Mouse (Mus musculus): ENCODE data around the gene Macf1. TPM values are rescaled to one million over a fixed set of nuclear protein-coding genes. Genes with fewer than 3 reads are reported as not detected.

Macf1 gene
- polyA plus RNA-seq, 1 experiment from 2014 or later: 61.5 TPM

DNA sequence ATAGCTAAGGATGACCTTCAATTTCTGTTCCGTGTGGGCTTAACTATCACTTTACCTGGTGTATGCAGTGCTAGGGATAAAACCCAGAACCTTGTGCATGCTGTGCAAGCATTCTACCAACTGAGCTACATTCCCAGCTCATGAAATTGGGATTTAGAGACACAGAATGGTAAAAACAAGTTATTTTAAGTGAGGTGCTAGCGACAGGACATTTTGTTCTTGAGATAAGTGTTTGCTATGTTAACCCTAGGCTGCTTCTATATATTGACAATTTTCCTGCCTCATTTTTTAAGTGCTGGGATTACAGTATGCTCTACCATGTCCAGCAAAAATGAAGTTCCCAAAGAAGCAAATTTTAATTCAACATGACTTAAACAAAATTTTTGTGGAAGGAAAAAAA, 267.3 kb downstream of the Macf1 start:
- ATAC-seq (ENCODE audit: insufficient number of reproducible peaks, insufficient read depth, low FRiP score, low TSS enrichment, low read depth): no peak
- Histone ChIP-seq H3K36me3 (no peaks in the 10 kb centered on the region), H3K27me3 (no peaks in the 10 kb centered on the region), H3K4me2 (no peak overlapping the region), H3K4me3 (replicated peaks) (no peak overlapping the region), H3K9ac (replicated peaks) (no peak overlapping the region), H3K27ac (no peak overlapping the region), H3K4me1 (replicated peaks) (peaks cover 21% of the 10 kb centered on the region), H3K9me3 (no peaks in the 10 kb centered on the region)
- 90% methylated on average over 2 of the region's 2 CpGs for WGBS

DNA sequence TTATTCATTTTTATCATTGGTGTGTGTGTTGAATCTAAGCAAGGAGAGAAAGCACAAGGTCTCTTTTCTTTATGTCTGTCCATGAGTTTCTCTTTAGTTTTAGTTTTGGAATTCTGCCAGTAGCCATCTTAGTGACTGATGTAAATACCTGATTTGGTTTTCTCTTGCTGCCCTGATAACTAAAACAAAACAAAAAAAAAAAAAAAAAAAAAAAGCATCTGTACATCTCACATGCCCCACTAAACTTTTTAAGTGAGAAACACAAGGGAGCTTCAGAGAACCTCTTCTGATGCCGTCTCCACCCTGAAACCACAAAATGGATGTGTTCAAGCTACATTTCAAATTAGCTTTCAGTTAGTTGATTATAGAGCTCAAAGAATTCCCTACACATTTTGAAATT, 268.6 kb downstream of the Macf1 start:
- Histone ChIP-seq H3K9me3 (no peaks in the 10 kb centered on the region), H3K27me3 (no peaks in the 10 kb centered on the region), H3K27ac (no peak overlapping the region), H3K9ac (replicated peaks) (no peak overlapping the region), H3K4me2 (no peak overlapping the region), H3K36me3 (no peaks in the 10 kb centered on the region), H3K4me3 (replicated peaks) (no peak overlapping the region), H3K4me1 (replicated peaks) (peaks cover 25% of the 10 kb centered on the region)
- no peak for ATAC-seq (ENCODE audit: insufficient number of reproducible peaks, insufficient read depth, low FRiP score, low TSS enrichment, low read depth)
- WGBS: 86% methylated on average over 1 of the region's 1 CpGs

DNA sequence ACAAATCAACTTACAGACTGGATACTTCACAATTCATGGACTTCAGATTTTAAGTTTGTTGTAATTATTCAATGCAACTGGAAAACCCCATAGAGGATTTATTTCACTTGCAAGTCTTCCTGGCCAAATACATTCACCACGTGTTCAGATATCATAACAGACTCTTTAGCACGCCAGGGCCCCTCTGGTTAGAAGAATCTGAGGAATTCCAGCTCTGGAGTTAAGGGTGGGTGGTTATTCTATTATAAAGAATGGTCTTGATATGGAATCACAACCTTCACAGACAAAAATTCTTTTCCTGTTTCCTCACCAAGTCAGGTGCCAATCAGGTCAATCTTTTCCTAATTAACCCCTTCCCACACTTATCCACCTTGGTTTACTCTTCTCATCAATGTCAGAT, 270.3 kb downstream of the Macf1 start:
- H3K9ac ChIP-seq (replicated peaks): no peak overlapping the region
- peaks cover 12% of the 10 kb centered on the region for H3K36me3 ChIP-seq
- 47% methylated on average over 2 of the region's 2 CpGs for WGBS
- ATAC-seq (ENCODE audit: insufficient number of reproducible peaks, insufficient read depth, low FRiP score, low TSS enrichment, low read depth): no peak
- H3K27ac ChIP-seq: 0 out of 2 replicates have a peak overlapping the region, but pooled peaks have one; percentile 7
- peaks cover 40% of the 10 kb centered on the region for H3K4me1 ChIP-seq (replicated peaks)
- H3K27me3 ChIP-seq: no peaks in the 10 kb centered on the region
- no peaks in the 10 kb centered on the region for H3K9me3 ChIP-seq
- no peak overlapping the region for H3K4me3 ChIP-seq (replicated peaks)
- no peak overlapping the region for H3K4me2 ChIP-seq

DNA sequence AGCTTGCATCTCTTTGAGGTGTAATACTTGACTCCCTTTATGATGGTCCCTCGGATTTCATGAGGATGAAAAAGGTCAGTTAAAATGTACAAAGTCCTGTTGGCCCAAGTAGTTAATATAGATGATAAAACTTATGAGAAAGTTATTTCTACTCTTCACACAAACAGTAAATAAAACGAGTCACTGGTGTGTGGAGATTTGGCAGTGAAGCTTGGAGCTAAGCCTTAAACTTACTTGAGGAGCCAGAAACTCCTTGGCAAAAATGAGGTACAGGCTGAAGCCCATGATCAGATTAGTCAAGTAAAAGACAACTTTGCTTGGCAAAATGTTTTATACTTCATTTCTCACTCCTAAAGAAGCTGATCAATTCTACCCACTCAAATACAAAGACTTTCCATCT, 271.2 kb downstream of the Macf1 start:
- H3K4me3 ChIP-seq (replicated peaks): no peak overlapping the region
- H3K27me3 ChIP-seq: no peaks in the 10 kb centered on the region
- peak overlapping the region; percentile 98 for H3K27ac ChIP-seq
- peak overlapping the region; percentile 80 for H3K4me2 ChIP-seq
- no peak for ATAC-seq (ENCODE audit: insufficient number of reproducible peaks, insufficient read depth, low FRiP score, low TSS enrichment, low read depth)
- WGBS: 35% methylated on average over 2 of the region's 2 CpGs
- H3K9ac ChIP-seq (replicated peaks): no peak overlapping the region
- peaks cover 18% of the 10 kb centered on the region for H3K36me3 ChIP-seq
- peaks cover 49% of the 10 kb centered on the region for H3K4me1 ChIP-seq (replicated peaks)
- no peaks in the 10 kb centered on the region for H3K9me3 ChIP-seq

DNA sequence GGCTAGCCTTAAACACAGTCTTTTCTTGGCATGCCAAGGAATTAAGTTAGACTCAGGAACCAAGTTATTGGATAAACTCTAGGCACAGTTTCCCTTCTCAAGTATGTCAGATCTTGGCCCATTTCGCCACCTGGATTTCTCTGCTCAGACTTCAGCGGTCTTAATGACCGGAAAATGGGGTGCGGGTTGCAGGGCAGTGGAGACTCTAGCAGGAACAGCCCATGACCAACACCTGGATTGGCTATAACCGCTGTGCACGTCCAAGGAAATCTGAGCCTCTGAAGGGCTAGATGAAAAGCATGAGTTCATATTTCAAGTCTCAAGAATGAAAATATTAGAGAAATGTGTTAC, 271.7 kb downstream of the Macf1 start:
- H3K4me1 ChIP-seq (replicated peaks): peaks cover 53% of the 10 kb centered on the region
- peaks cover 23% of the 10 kb centered on the region for H3K36me3 ChIP-seq
- H3K4me2 ChIP-seq: peak overlapping the region; percentile 80
- peak overlapping the region; percentile 87 for H3K9ac ChIP-seq (replicated peaks)
- ATAC-seq (ENCODE audit: insufficient number of reproducible peaks, insufficient read depth, low FRiP score, low TSS enrichment, low read depth): peak; percentile 54
- H3K9me3 ChIP-seq: no peaks in the 10 kb centered on the region
- peak overlapping the region; percentile 98 for H3K27ac ChIP-seq
- WGBS: 2% methylated on average over 6 of the region's 6 CpGs
- H3K4me3 ChIP-seq (replicated peaks): peak overlapping the region; percentile 85
- H3K27me3 ChIP-seq: no peaks in the 10 kb centered on the region

DNA sequence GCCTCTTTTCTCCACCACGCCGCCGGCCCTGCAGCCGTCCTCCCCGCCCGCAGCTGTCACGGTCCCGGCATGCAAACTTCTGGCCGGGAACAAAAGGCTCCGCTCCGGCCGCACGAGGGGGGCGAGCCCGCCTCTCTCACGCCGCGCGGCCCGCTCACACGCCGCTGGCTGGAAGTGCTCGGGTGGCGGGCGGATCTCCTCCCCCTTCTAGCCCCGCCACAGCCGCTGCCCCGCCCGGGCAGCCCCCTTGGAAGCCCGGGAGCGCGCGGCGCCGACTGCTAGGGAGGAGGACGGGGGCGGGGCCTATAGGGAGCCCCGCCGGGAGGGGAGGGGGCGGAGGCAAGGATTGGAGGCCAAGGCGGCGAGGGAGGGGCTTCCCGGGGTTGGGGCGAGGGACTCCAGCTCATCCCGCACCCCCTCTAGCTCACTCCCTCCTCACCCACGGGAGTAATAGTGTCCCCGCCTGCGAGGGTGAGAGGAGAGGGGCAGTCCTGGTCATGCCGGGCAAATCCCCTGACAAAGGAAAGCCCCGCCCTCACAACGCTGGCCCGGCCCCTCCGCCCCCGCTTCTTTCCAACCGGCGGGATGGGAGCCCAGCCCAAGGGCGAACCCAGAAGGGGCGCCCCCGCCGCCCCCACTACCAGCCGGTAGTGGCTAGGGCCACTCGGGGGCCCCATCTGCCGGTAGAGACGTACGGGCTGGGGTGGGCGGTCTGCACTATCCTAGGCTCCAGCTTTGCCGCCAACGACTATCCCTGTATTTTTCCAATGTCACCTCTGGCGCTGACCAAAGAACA, 272.2 kb downstream of the Macf1 start:
- H3K27me3 ChIP-seq: no peaks in the 10 kb centered on the region
- H3K4me1 ChIP-seq (replicated peaks): peaks cover 58% of the 10 kb centered on the region
- peaks cover 25% of the 10 kb centered on the region for H3K36me3 ChIP-seq
- peak; percentile 92 for ATAC-seq (ENCODE audit: insufficient number of reproducible peaks, insufficient read depth, low FRiP score, low TSS enrichment, low read depth)
- peak overlapping the region; percentile 98 for H3K27ac ChIP-seq
- peak overlapping the region; percentile 85 for H3K4me3 ChIP-seq (replicated peaks)
- H3K9me3 ChIP-seq: no peaks in the 10 kb centered on the region
- WGBS: under 1% methylated on average over 58 of the region's 69 CpGs
- H3K9ac ChIP-seq (replicated peaks): peak overlapping the region; percentile 87
- H3K4me2 ChIP-seq: peak overlapping the region; percentile 80

DNA sequence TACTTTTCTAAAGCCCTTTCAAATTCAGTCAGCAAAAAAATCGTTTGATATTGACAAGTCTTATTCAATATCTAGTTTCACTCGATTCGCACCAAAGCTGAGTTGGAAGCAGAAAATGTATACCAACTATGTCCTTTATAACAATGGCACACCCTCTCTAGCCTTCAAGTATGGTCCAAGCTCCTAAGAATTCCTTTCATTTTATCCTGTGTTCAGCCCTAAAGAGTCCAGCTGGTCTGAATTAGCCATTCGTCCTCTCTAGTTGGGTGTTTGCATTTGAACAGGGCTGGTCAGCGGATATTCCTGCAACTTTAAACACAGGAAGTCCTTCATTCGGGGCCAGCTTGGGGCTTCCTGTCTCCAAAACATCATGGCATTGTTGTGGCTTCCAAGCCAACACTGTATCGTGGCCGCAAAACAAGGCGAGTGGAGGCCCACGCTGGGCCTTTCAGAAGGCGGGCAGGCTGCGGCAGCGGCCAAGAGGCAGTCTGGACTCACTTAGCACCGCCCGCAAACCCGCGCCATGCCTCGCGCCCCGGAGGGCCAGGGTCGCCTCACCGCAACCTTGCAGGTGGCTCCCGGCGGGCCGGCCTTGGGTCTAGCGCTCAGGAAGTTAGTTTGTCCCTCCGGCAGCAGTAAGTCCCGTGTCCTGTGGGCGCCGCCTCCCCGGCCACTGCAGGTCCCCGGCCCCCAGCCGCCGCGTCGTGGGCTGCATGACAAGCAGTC, 273.0 kb downstream of the Macf1 start:
- H3K9me3 ChIP-seq: no peaks in the 10 kb centered on the region
- peak overlapping the region; percentile 87 for H3K9ac ChIP-seq (replicated peaks)
- H3K36me3 ChIP-seq: peaks cover 25% of the 10 kb centered on the region
- H3K27ac ChIP-seq: peak overlapping the region; percentile 98
- peak overlapping the region; percentile 80 for H3K4me2 ChIP-seq
- WGBS: 3% methylated on average over 36 of the region's 36 CpGs
- ATAC-seq (ENCODE audit: insufficient number of reproducible peaks, insufficient read depth, low FRiP score, low TSS enrichment, low read depth): peak; percentile 30; the same call in 1 of the 2 replicates
- peaks cover 65% of the 10 kb centered on the region for H3K4me1 ChIP-seq (replicated peaks)
- peak overlapping the region; percentile 85 for H3K4me3 ChIP-seq (replicated peaks)
- no peaks in the 10 kb centered on the region for H3K27me3 ChIP-seq

DNA sequence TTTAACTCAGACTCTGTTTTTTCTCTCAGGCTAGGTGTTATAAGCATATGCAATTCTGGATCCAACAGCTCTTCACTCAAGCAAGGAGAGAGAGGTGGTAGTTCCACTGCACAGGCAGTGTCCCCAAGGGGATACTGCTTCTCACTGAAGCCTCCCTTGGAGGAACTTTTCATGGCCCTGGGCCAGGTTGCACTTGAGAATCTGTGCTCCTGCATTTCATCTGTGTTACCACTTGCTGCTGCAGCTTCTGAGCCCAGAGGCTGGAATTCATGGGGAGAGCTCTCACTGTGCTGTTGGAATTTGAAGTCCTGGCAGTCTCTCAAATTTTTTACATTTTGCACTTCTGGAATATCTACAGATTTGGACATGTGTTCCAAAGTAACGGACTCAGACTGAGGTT, 274.4 kb downstream of the Macf1 start:
- no peaks in the 10 kb centered on the region for H3K27me3 ChIP-seq
- H3K4me2 ChIP-seq: 0 out of 2 replicates have a peak overlapping the region, but pooled peaks have one; percentile 80
- WGBS: 80% methylated on average over 1 of the region's 1 CpGs
- H3K4me1 ChIP-seq (replicated peaks): peaks cover 78% of the 10 kb centered on the region
- H3K4me3 ChIP-seq (replicated peaks): peak overlapping the region; percentile 85; the same call in 1 of the 2 replicates
- H3K9ac ChIP-seq (replicated peaks): no peak overlapping the region
- ATAC-seq (ENCODE audit: insufficient number of reproducible peaks, insufficient read depth, low FRiP score, low TSS enrichment, low read depth): no peak
- peaks cover 29% of the 10 kb centered on the region for H3K36me3 ChIP-seq
- H3K27ac ChIP-seq: no peak overlapping the region
- no peaks in the 10 kb centered on the region for H3K9me3 ChIP-seq

DNA sequence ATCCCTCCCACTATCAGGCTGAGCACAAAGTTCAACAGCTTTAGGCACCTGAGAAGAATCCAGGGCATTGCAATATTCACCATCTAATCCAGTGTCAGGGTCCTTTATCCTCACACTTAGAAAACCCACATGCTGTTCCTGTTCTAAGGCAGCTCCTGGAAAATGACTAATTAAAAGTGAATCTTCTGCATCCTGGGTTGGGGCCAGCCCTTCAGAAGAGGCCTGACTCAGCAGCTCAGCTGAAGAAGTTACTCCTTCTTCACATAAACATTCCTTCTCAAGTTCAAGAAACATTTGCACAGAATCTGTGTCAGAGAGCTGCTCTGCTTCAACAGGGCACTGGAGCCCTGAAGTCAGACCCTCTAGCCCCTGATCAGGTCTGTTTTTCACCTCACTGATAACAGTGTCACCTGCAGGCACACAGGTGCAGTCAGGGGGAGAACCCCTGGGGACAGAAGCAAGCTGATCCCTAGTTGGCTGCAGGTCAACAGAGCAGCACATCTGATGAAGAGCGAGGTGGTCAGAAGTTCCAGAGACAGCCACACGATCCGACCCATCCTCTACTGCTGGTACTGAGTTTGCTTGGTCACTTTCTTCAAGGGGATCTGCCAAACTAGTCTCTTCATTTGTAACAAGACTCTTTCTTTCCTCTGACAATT, 275.0 kb downstream of the Macf1 start:
- 94% methylated on average over 3 of the region's 3 CpGs for WGBS
- ATAC-seq (ENCODE audit: insufficient number of reproducible peaks, insufficient read depth, low FRiP score, low TSS enrichment, low read depth): no peak
- H3K9ac ChIP-seq (replicated peaks): peak overlapping the region; percentile 23; the same call in 1 of the 2 replicates
- H3K4me2 ChIP-seq: no peak overlapping the region
- H3K27ac ChIP-seq: no peak overlapping the region
- H3K27me3 ChIP-seq: no peaks in the 10 kb centered on the region
- H3K4me3 ChIP-seq (replicated peaks): no peak overlapping the region
- peaks cover 78% of the 10 kb centered on the region for H3K4me1 ChIP-seq (replicated peaks)
- no peaks in the 10 kb centered on the region for H3K9me3 ChIP-seq
- peaks cover 29% of the 10 kb centered on the region for H3K36me3 ChIP-seq

DNA sequence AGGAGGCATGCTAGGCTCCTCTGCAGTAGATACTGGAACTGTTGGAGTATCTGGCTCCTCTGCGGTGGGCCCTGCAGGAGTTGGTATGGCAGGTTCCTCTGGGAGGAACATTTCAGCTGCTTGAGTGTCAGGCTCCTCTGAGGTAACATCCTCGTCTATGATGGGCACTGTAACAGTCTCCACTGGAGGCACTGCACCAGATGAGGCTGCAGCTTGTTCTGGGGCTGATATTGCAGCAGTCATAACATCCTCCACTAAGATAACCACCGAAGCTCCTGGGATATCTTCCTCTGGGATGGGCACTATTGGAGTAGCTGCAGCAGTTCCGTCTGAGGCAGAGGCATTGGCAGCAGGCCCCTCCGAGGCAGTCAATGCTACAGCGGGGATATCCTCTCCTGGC, 276.4 kb downstream of the Macf1 start:
- Histone ChIP-seq H3K4me1 (replicated peaks) (peaks cover 76% of the 10 kb centered on the region), H3K27ac (no peak overlapping the region)
- 85% methylated on average over 6 of the region's 6 CpGs for WGBS

DNA sequence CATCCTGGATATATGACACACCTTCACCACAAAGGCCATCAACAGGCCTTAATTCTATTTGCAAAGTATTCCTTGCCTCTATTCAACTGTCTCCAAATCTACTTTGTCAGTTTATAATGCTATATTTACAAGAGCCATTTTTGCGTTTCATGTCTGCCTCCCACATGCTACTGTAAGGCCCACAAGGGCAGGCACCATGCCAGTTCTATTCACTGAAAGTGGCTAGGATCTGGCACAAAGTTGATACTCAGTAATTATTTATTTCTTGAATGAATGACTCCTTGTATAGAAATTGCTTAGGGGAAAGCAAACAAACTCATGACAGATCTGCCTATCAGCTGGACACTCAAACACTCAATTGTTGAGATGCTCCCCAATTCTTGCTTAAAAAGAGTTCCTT, 280.1 kb downstream of the Macf1 start:
- Histone ChIP-seq H3K27me3 (no peaks in the 10 kb centered on the region), H3K9ac (replicated peaks) (no peak overlapping the region), H3K36me3 (peaks cover 44% of the 10 kb centered on the region), H3K9me3 (no peaks in the 10 kb centered on the region), H3K27ac (no peak overlapping the region), H3K4me2 (0 out of 2 replicates have a peak overlapping the region, but pooled peaks have one; percentile 0), H3K4me3 (replicated peaks) (no peak overlapping the region), H3K4me1 (replicated peaks) (peaks cover 57% of the 10 kb centered on the region)
- no peak for ATAC-seq (ENCODE audit: insufficient number of reproducible peaks, insufficient read depth, low FRiP score, low TSS enrichment, low read depth)
- WGBS: 55% methylated on average over 1 of the region's 1 CpGs

More for the DNA sequence above, 276.4 kb downstream of the Macf1 start:
- Histone ChIP-seq H3K9ac (replicated peaks) (no peak overlapping the region; the same call in 1 of the 2 replicates), H3K4me3 (replicated peaks) (0 out of 2 replicates have a peak overlapping the region, but pooled peaks have one; percentile 8), H3K4me2 (peak overlapping the region; percentile 57), H3K36me3 (peaks cover 29% of the 10 kb centered on the region), H3K9me3 (no peaks in the 10 kb centered on the region), H3K27me3 (no peaks in the 10 kb centered on the region)
- no peak for ATAC-seq (ENCODE audit: insufficient number of reproducible peaks, insufficient read depth, low FRiP score, low TSS enrichment, low read depth)
